Mouse (Mus musculus) skeletal muscle tissue, adult 2 months (tissue): Measurements from ENCODE around the gene Dhrs11.
"Not testable (repeated sequence)": the region's sequence is repeated elsewhere in the genome, so short reads cannot be mapped to it uniquely, and the experiment has no call there.

Source experiments
- DNase-seq: peaks from one replicate; pipeline ENCODE4 v3.0.0-alpha.2; 2012; ENCODE audit warnings: low read depth, low spot score

Dhrs11 gene

GRCm38 (mm10) chr11:84828516-84829399 lies at the start of gene Dhrs11:
Gene Dhrs11 (minus strand): TSS chr11:84828994.
- DNase-seq: peak; percentile 92

GRCm38 (mm10) chr11:84876020-84876419 lies 47.2 kb upstream of the Dhrs11 start:
- not testable (repeated sequence) for DNase-seq

- DNase-seq: no peak
Measured at GRCm38 (mm10) chr11:84873042-84873833, 44.4 kb upstream of the Dhrs11 start.

- DNase-seq: no peak
Measured at GRCm38 (mm10) chr11:84871548-84872069, 42.8 kb upstream of the Dhrs11 start.

GRCm38 (mm10) chr11:84871046-84871445 lies 42.3 kb upstream of the Dhrs11 start:
- DNase-seq: no peak

- peak; percentile 94 for DNase-seq
Measured at GRCm38 (mm10) chr11:84870337-84871043, 41.7 kb upstream of the Dhrs11 start, which contains the start of gene Ggnbp2. Gene Ggnbp2 (minus strand): TSS chr11:84870817.

- DNase-seq: peak; percentile 95
Measured at GRCm38 (mm10) chr11:84869537-84870232, 40.9 kb upstream of the Dhrs11 start.

- no peak for DNase-seq
Measured at GRCm38 (mm10) chr11:84868786-84869259, 40.0 kb upstream of the Dhrs11 start.

- DNase-seq: no peak
Measured at GRCm38 (mm10) chr11:84867586-84867985, 38.8 kb upstream of the Dhrs11 start.

- no peak for DNase-seq
Measured at GRCm38 (mm10) chr11:84865268-84865667, 36.5 kb upstream of the Dhrs11 start.

GRCm38 (mm10) chr11:84855285-84855684 lies 26.5 kb upstream of the Dhrs11 start:
- DNase-seq: no peak

- no peak for DNase-seq
Measured at GRCm38 (mm10) chr11:84847475-84848090, 18.8 kb upstream of the Dhrs11 start.

- DNase-seq: no peak
Measured at GRCm38 (mm10) chr11:84846741-84847474, 18.1 kb upstream of the Dhrs11 start.

- DNase-seq: no peak
Measured at GRCm38 (mm10) chr11:84839330-84839729, 10.5 kb upstream of the Dhrs11 start.

- not testable (repeated sequence) for DNase-seq
Measured at GRCm38 (mm10) chr11:84829495-84829894, 701 bp upstream of the Dhrs11 start.

- DNase-seq: peak; percentile 60
Measured at GRCm38 (mm10) chr11:84827901-84828503, 792 bp downstream of the Dhrs11 start.

- DNase-seq: no peak
Measured at GRCm38 (mm10) chr11:84827492-84827891, 1.3 kb downstream of the Dhrs11 start.

GRCm38 (mm10) chr11:84826185-84826584 lies 2.6 kb downstream of the Dhrs11 start:
- peak; percentile 92 for DNase-seq

GRCm38 (mm10) chr11:84825261-84825807 lies 3.5 kb downstream of the Dhrs11 start:
- DNase-seq: no peak
